Mouse (Mus musculus) neutrophil, adult 5-6 weeks (primary cell): ENCODE data around the gene Snap47. TPM values are rescaled to one million over a fixed set of nuclear protein-coding genes. Genes with fewer than 3 reads are reported as not detected.

Source experiments
- ATAC-seq: fragments of 151-379, 151-347 bp; 2 replicates; pipeline ENCODE4 v1.8.0; 2017; ENCODE audit warnings: mild to moderate bottlenecking, moderate TSS enrichment; ENCODE audit not compliant: insufficient number of reproducible peaks, poor library complexity, low FRiP score, severe bottlenecking; ENCODE audit errors: extremely low read depth
- total RNA-seq: library from RNA; stranded (forward); fragments of 200-1000 nt; gene quantifications from 2 replicates; pipeline ENCODE4 v1.2.3, GENCODE M21; 2017

Gene Snap47
- 6.3 and 6.9 TPM in 2 replicates for total RNA-seq

GRCm38 (mm10) chr11:59451086-59451485 is at the start of gene Snap47:
Snap47 (minus strand) TSS chr11:59451186.
- no peak for ATAC-seq

- no peak for ATAC-seq
Observed at GRCm38 (mm10) chr11:59497747-59498146, 46.8 kb upstream of the Snap47 start.

GRCm38 (mm10) chr11:59496672-59497310 is 45.8 kb upstream of the Snap47 start:
- ATAC-seq = no peak

- no peak for ATAC-seq
Observed at GRCm38 (mm10) chr11:59486222-59486621, 35.2 kb upstream of the Snap47 start.

DNA sequence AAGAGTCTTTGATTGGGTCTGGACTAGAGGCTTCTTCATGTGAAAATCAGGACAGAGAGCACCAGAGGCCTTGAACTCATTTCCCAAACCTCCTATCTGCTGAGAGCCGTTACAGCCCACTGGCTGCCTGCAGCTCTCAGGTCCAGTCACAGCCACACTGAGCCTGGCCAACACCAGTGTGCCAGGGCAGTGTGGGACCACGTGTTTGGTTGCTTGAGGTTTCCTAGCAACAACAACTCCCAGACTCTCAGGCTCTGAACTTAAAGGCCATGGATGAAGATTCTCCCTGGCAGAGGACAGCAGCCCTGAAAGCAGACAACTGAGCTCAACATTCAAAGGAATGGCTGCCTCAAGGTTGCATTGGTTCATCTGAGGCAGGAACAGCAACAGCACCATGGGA is 34.7 kb upstream of the Snap47 start:
- ATAC-seq = no peak

DNA sequence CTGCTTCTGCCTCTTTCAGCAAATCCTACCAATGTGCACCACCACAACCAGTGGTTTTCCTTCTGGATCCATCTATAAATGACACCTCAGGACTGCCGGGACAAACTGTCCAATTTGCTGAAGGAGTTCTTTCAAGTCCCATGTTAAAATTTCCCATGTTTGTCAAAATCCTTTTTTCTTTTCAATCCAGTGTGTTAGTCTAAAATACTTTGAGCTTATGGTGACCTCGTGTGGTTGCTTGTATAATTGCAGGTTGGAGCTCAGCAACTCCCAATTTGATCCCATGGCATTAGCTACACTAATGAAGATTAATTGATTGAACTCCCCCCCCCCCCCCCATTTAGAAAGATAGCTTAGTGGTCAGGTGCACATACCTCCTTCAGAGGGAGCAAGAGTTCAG is 32.2 kb upstream of the Snap47 start:
- no peak for ATAC-seq

DNA sequence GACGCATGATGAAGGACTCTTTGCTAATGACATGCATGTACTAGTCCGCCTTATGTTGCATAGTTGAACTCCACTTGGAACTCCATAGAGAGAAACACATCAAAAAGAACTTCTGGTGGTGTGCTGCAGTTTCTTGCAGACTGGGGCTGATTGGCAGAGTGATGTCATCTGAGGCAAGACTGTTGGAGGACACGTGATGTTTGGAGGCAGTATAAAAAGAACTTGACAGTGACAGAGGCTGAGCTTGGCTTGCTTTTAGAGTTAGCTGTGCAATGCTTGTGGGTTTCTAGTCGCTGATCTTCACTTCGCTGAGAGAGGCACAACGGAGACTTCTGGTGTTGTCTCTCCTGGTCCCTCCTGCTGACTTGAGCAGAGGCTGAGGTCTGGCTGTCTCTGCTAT is 26.3 kb upstream of the Snap47 start:
- no peak for ATAC-seq

DNA sequence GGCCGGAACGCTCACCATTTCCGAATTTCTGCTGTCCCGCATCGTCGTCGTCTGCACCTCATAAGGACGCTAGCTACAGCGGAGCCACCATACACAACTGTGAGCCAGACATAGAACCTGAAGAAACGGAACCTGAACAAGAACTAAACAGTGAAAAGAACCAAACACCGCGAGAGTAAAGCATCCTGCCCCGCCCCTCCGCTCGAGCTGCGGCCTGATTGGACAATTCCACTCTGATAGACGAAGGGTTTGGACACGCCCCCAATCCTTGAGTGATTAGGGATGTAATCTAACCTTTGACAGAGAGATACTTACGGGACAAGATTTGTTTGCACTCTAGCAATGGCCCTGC is 21.3 kb upstream of the Snap47 start, which contains the start of gene Zfp867:
Gene Zfp867, minus strand, starts transcription at position 149 of the 352 bp plus-strand sequence.
- ATAC-seq = peak; percentile 81

GRCm38 (mm10) chr11:59471413-59472325 is 20.7 kb upstream of the Snap47 start:
- ATAC-seq = no peak; the same call in 1 of the 2 replicates

DNA sequence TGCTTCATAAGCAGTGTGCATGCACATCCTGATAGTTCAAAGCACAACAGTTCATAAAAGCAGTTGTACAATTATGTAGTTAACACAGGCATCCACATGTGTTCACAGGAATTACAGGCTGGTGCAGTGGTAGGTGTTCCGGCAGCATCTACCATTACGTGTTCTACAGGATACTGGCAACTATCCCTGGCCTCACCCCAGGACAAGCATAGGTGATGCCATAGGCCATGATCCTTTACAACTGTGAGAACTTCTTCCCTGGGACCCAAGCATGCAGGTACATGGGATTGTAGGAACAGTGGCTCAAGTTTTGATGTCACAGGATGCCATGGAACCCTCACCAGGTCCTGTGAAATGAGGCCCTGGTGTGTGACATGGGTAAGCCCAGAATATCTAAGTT is 9.5 kb upstream of the Snap47 start:
- no peak for ATAC-seq

GRCm38 (mm10) chr11:59458973-59459372 is 8.0 kb upstream of the Snap47 start:
- no peak for ATAC-seq

GRCm38 (mm10) chr11:59456891-59457290 is 5.9 kb upstream of the Snap47 start:
- no peak for ATAC-seq

GRCm38 (mm10) chr11:59456346-59456745 is 5.4 kb upstream of the Snap47 start:
- no peak for ATAC-seq

- ATAC-seq = peak; percentile 34; the same call in 1 of the 2 replicates
Observed at GRCm38 (mm10) chr11:59450230-59450771, 685 bp downstream of the Snap47 start.

GRCm38 (mm10) chr11:59449741-59450229 is 1.2 kb downstream of the Snap47 start, which contains the start of gene Jmjd4:
Jmjd4 (plus strand) TSS chr11:59450045.
- ATAC-seq = peak; percentile 72

DNA sequence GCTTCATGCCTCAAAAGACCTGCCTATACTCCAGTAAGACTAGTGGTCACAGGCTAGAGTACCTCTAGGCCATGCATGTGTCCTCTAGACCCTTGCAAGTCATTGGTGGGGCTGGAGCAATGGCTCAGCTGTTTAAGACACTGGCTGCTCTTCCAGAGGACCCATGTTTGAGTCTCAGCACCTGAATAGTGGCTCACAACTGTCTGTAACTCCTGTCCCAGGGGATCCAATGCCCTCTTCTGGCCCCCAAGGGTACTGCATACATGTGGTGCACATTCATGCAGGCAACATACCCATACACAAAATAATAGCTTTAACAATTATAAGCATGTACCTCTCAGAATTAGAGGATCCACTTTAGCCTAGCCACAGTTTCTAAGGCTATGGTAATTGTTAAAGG is 7.9 kb downstream of the Snap47 start:
- no peak for ATAC-seq

DNA sequence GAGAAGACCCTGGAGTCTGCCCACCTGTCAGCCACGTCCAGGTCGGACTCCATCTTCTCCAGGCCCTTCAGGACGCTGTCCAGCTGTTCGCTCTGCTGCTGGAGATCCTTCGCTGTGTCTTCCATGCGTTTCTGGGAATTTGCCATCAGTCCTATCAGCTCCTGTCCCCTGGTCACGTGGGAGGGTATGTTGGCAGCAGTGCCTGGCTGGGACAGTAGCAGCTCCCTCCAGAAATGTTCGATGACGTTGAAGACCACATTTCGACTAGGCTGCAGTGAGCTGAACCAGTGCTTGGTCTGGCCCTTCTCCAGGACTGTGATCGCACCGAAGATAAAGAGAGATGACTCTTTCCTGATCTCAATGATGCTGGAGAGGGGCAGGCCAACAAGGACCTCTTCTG is 13.0 kb downstream of the Snap47 start:
- no peak for ATAC-seq

DNA sequence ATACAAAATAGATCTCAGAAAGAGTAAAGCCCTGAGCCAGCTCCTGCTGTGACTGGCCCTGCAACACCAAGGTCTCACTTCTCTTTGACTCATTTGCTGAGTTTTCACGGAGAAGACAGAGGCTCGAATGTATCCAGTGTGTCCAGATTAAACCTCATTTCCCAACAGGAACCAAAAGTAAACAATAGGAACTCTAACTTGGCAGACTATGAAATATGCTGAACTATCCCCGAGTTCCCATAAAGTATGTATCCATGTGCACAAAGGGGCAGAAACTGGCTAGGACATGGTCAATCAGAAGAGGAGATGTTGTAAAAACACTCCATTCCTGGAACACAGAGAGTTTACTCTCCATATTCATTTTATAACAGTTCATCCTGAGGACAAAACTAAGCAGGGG is 18.7 kb downstream of the Snap47 start:
- ATAC-seq = no peak

DNA sequence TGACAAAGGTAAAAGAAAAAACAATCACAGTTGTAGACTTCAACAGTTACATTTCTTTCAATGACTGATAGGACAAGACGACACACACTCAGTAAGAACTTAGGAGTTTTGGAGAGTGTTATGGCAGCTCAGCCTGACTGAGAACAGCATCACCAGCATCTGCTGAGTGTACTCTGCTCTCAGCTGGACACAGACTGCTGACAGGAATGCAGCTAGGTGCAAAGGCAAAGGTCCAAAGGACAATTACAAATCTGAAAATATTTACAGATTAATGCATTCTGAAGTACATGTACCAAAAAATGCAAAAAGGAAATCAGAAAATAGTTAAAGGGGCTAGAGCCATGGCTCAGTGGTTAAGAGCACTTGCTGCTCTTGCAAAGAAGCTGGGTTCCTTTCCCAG is 21.0 kb downstream of the Snap47 start:
- no peak for ATAC-seq
